Mouse (Mus musculus) cerebellum, adult 18-20 months (tissue): ENCODE results near the gene Coq8a.

Experiments used
- DNase-seq, 2 experiments: peaks; one replicate each; pipeline ENCODE4 v3.0.0; 2021

The Coq8a gene

GRCm38 (mm10) chr1:180196508-180196907 lies 2.9 kb downstream of the Coq8a start:
- no peak for DNase-seq

GRCm38 (mm10) chr1:180195703-180196381 lies 3.6 kb downstream of the Coq8a start:
- peak; percentile 97 to 99 for DNase-seq

- peak; percentile 42 to 52 for DNase-seq
Observed at GRCm38 (mm10) chr1:180194781-180195471, 4.5 kb downstream of the Coq8a start.

GRCm38 (mm10) chr1:180194048-180194447 lies 5.4 kb downstream of the Coq8a start:
- no peak for DNase-seq

DNA sequence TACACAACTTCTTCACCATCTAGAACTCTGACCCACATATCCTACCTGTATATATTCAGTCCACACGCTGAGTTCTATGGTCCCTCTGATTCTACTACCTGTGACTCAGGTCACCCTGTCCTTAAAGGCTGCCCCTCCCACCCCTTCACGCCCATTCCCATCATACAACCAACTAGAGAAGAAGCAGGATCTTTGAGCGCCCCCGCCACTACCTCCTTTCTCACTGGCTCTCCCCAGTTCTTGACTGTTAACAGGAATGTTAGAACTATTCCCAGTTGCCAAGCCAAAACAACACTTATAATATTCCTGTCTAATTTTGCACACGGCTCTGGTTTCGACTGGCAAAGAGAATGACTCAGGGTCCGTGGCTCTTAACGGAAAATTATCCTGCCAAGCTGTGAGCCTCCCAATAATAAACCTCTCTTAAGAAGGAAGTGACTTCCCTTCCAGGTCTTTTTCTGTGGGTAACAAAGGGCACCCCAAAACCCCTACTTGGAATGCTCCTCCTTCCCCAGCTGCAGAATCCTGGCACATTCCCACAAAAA lies 5.9 kb downstream of the Coq8a start:
- no peak for DNase-seq

DNA sequence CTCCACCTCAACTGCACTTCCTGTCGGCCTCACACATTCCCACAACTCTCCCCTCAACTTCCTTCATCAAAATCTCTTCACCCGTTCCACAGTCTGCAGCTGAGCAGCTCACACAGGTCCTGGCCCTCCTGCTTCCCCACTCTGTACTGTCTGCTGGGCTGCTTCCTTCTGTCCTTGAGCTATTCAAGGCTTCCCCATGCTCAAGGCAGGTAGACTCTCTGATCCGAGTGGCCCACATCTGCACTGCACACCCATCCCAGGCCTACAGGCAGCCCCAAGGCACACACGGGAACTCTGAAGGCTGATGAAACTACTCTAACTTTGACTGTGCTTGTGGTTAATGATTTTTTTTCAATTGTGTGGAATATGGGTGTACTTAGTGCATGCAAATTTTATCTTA lies 6.5 kb downstream of the Coq8a start:
- DNase-seq, result no peak

DNA sequence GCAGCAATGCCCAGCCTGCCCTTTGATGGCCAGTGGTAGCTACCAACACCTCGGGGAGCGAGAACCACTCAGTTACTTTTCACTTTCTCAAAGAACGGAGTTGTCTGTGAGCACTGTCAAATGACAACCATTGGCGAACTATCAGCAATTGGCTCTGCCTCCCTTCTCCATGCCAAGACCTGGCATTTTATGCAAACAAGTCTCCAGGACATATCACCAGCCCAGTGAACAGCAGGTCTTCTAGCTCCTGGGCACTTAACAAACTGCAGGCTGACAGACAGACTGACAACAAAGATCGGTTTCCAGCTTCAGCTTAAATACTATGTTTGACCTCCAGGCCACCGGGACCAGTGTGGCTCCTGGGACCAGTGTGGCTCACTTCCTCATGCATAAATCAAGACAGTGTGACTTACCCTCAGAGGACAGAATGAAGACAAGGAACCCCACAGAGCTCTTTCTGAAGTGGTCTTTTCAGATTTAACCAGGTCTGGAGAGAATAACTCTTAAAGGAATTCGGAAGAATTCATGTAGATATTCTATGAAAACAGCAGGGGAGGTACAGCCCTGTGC lies 7.7 kb downstream of the Coq8a start:
- DNase-seq, result peak in 1 of 2 experiments; percentile 37

GRCm38 (mm10) chr1:180191112-180191511 lies 8.3 kb downstream of the Coq8a start:
- no peak for DNase-seq

DNA sequence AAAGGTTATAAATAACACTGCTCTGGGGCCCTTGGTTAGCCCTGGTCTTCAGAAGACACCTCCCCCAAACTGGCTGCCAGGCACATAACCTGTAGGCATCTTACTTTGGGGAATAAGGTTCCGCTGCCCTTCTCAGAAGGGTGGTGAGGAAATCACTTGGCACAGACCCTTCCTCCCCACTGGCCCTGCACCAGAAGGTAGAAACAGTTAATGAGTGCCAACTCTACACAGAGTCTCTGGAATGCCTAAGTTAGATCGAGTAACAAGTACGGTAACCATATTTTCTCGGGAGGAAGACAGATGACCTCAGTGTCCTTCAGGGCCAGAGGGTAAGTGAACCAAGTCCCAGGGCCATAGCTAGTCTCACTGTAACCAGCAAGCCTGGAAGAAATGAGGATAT lies 10.5 kb downstream of the Coq8a start:
- DNase-seq, result no peak

DNA sequence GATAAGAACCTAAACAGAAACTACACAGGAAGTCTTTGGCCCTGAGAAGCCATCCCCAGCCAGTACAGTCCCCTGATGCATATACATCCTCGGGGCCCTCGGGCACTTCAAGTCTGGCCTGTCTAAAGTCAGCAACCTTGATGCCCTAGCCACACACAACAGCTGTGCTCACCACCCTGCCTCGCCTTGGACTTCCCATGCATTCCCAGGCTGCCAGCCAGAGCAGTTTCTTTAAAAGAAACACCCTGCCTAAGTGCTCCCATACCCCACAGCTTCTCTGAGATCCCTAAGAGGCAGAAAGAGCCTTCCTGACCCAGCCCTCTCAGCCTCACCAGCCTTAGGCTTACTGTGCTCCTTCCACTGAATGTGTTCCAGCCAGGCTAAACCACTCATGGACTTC lies 13.0 kb downstream of the Coq8a start:
- DNase-seq, result no peak

GRCm38 (mm10) chr1:180185877-180186276 lies 13.5 kb downstream of the Coq8a start:
- DNase-seq, result no peak

- DNase-seq, result no peak
Observed at GRCm38 (mm10) chr1:180184768-180185167, 14.6 kb downstream of the Coq8a start.

DNA sequence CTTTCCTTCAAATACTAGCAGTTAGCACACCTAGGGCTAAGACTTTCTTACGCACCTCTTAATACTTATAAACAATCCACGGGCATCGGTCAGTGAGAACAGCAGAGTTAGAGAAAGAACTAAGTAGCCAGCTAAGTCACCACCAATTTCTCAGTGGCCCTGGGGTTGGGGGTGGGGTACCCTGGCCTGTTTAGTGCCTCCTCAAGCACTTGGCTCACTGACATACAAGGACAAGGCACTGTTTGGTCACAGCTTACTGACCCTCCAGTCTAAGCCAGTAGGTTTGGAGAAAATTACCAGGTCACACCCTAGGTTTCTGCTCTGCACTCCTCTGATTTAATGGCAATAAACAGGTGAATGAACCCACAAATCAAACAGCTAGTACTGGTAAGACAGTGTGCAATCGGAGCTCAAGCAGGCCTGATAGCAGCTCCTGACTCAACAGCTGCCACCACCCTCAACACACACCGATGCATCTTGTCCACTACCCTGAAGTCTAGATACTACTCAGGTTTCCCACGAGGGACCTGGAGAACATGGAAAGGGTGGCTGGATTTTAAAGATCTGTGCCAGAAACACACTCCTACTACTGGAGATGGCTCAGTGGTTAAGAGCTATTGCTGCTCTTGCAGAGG lies 15.8 kb downstream of the Coq8a start:
- DNase-seq, result no peak

DNA sequence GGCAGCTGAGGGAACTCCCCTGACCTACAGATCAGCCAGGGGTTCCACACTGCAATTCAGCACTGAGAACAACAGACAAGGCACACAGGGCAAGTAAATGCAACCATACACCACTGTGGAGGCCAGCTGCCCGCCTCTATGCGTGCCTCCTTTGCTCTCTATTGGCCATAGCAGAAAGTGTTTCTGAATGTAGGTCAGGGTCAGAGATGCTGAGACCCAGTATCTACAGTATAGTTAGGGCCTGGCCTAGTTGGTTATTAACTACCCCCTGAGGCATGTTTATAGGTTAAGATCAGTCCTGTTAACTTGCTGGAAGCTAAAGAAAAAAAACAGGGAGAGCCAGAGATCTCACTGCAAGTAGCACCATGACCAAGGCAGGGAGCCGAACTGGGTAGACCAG lies 16.7 kb downstream of the Coq8a start:
- no peak for DNase-seq

DNA sequence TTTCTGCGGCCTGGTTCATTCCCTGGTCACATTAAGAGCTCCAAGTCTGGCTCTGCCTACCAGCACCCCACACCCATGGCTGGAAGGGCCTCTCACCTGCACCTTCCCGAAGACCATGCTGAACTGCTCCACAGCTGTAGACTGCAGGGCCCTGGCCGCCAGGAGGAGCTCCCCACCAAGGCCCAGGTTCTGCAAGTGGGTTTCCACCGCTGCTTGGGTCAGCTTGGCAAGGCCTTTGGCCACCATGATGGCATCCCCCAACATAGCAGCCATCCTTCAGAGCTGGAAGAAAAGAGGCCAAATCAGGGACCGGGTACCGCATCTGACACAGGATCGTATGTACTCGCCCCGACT lies 17.5 kb downstream of the Coq8a start:
- DNase-seq, result no peak

DNA sequence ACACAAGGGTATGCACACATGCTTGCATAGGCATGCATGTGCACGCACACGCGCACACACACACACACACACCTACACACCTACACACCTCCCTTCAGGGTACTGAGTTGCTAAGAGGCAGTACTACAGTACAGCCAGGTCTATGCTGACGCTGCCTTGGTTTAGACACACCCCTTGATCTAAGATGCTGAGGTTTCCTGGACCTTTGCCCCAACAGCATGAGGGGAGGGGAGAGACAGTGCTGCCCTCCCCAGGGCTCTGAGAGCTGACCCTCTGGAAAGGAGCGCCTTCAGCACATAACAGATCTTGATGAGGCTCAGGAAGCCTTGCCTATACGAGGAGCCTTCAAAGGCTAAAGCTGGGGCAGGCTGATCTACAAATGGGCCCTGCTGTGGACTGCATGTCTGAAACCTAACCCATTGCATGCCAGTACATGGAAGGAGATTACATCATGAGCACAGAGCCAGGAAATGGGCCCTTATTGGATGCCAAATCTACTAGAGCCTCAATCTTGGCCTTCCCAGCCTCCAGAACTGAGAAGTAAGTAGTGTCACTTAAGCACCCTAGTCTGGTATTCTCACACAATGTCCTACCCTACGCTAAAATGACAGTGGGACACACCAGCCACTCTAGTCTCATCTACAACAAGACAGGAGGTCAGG lies 18.0 kb downstream of the Coq8a start:
- DNase-seq, result no peak

- DNase-seq, result no peak
Observed at GRCm38 (mm10) chr1:180179840-180180239, 19.6 kb downstream of the Coq8a start.

GRCm38 (mm10) chr1:180179100-180179499 lies 20.3 kb downstream of the Coq8a start:
- no peak for DNase-seq

DNA sequence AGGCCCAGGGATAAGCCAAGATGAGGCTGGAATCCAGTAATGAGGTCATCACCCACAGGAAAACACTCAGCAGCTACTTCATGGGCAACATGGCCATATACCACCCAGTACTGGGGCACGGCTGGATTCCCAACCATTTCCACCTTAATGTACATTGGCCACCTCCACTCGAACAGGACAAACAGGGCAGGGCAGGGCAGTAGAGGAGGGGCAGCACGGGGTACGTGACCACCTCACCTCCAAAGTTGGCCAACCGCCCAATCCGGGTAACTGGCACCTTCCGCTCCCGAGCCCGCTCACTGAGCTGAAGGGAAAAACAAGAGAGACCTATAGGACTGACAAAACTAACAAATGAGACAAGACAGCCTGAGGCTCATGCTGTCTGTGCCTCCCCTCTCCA lies 21.1 kb downstream of the Coq8a start:
- DNase-seq, result peak in 1 of 2 experiments; percentile 49

DNA sequence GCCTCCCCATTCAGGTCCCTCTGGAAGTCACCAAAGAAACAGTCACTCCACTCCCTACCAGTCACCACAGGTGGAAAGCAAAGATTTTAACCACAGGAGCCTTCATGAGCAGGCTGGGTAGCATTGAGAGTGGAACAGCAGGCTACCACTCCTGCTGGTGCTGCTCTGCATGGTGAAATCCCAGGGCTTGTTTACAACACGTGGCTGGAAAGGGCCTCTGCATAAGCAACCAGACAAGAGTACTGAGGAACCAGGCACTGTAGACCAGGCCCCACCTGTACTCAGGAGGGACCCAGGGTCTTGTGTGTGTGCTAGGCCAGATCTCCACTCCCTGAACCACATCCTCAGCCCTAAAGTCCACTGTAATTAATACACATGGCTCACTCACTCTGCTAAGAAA lies 22.6 kb downstream of the Coq8a start:
- DNase-seq, result no peak

GRCm38 (mm10) chr1:180175635-180176034 lies 23.8 kb downstream of the Coq8a start:
- no peak for DNase-seq

- DNase-seq, result peak in 1 of 2 experiments; percentile 46
Observed at GRCm38 (mm10) chr1:180175167-180175566, 24.2 kb downstream of the Coq8a start.

DNA sequence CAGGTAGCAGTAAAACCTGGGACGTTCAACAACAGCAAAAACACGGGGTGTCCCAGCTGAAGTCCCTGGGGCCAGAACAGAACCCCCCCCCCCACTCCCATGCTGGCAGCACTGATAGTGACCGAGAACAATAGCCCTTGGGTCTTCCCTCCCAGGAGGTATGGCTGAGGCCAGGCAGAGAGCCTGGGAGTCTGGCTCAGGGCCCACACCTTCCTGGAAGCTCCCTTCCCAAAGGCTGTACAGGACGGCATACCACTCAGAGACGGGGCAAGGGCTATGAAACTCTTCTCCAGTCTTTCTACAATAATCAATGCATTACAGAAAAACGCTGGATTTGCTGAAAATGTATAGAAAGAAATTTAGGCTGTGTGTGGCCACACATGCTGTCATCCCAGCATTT lies 24.7 kb downstream of the Coq8a start:
- no peak for DNase-seq
